Mouse (Mus musculus) testis, adult 2 months (tissue): Measurements from ENCODE around the gene Olfr1316. TPM values are rescaled to one million over a fixed set of nuclear protein-coding genes. Genes with fewer than 3 reads are reported as not detected.

Experiments used
- H3K27ac ChIP-seq: fragments of 200-500 bp; 2 replicates; pipeline ENCODE4 v1.5.1; 2012; ENCODE audit warnings: low read depth, low read length; ENCODE audit not compliant: control insufficient read depth, insufficient read depth
- H3K27me3 ChIP-seq: fragments of 200-500 bp; 2 replicates; pipeline ENCODE4 v1.6.1; 2012; ENCODE audit warnings: mild to moderate bottlenecking, low read length, moderate library complexity; ENCODE audit not compliant: control insufficient read depth, insufficient read depth
- H3K36me3 ChIP-seq: fragments of 200-500 bp; 2 replicates; pipeline ENCODE4 v1.6.1; 2012; ENCODE audit warnings: mild to moderate bottlenecking, low read length; ENCODE audit not compliant: control insufficient read depth, insufficient read depth
- H3K4me1 ChIP-seq: fragments of 200-500 bp; 2 replicates; pipeline ENCODE4 v1.6.1; 2012; ENCODE audit warnings: low read length; ENCODE audit not compliant: control insufficient read depth, insufficient read depth
- H3K4me3 ChIP-seq: fragments of 200-500 bp; 2 replicates; pipeline ENCODE4 v1.5.1; 2012; ENCODE audit warnings: low read depth, mild to moderate bottlenecking, low read length, moderate library complexity, mixed read lengths; ENCODE audit not compliant: control insufficient read depth
- CTCF ChIP-seq: fragments of 200-500 bp; IDR thresholded peaks from 2 replicates; pipeline ENCODE4 v1.5.1; 2012; ENCODE audit warnings: low read depth, mild to moderate bottlenecking, inconsistent platforms, low read length, moderate library complexity; ENCODE audit not compliant: control insufficient read depth, insufficient read depth, insufficient replicate concordance
- POLR2A ChIP-seq: fragments of 200-500 bp; IDR thresholded peaks from 2 replicates; pipeline ENCODE4 v1.6.1; 2012; ENCODE audit warnings: low read depth, mild to moderate bottlenecking, inconsistent platforms, low read length, moderate library complexity; ENCODE audit not compliant: control insufficient read depth
- polyA plus RNA-seq: library from polyadenylated mRNA; depleted of rRNA; stranded (reverse); fragments of >200 nt; gene quantifications from 2 replicates; pipeline ENCODE4 v1.2.3, GENCODE M21; 2012; rRNA removed

Olfr1316 gene
- polyA plus RNA-seq: not detected in 2 replicates

- Histone ChIP-seq H3K4me1 (no peaks in the 10 kb centered on the region), H3K36me3 (no peaks in the 10 kb centered on the region), H3K4me3 (no peak within 1 kb of the TSS), H3K27me3 (no peaks in the 10 kb centered on the region), H3K27ac (no peak within 1 kb of the TSS)
- TF ChIP-seq CTCF (no peak), POLR2A (no peak)
Observed at GRCm38 (mm10) chr2:112134877-112135276, at the start of gene Olfr1316. Olfr1316 (minus strand) TSS chr2:112134977.

GRCm38 (mm10) chr2:112153898-112154297 is 19.1 kb upstream of the Olfr1316 start, which contains the start of gene Olfr1318:
Olfr1318 (plus strand) TSS chr2:112154198.
- no peaks in the 10 kb centered on the region for H3K27me3 ChIP-seq
- no peak for TF ChIP-seq CTCF
- no peaks in the 10 kb centered on the region for H3K4me1 ChIP-seq
- no peak within 1 kb of the TSS for H3K27ac ChIP-seq
- no peak within 1 kb of the TSS for H3K4me3 ChIP-seq
- no peaks in the 10 kb centered on the region for H3K36me3 ChIP-seq

- TF ChIP-seq CTCF (no peak), POLR2A (no peak)
Observed at GRCm38 (mm10) chr2:112140029-112140428, 5.3 kb upstream of the Olfr1316 start, which contains the start of gene Olfr1317. Olfr1317 (plus strand) TSS chr2:112140329.

GRCm38 (mm10) chr2:112115340-112115739 is 19.4 kb downstream of the Olfr1316 start, which contains the start of gene Olfr1315-ps1:
Olfr1315-ps1 (minus strand) TSS chr2:112115440.
- Histone ChIP-seq H3K27me3 (no peaks in the 10 kb centered on the region), H3K36me3 (no peaks in the 10 kb centered on the region), H3K27ac (no peak within 1 kb of the TSS), H3K4me1 (no peaks in the 10 kb centered on the region), H3K4me3 (no peak within 1 kb of the TSS)
- TF ChIP-seq POLR2A: no peak
- no peak for TF ChIP-seq CTCF

More at GRCm38 (mm10) chr2:112140029-112140428, 5.3 kb upstream of the Olfr1316 start, which contains the start of gene Olfr1317:
- H3K4me3 ChIP-seq: no peak within 1 kb of the TSS
- no peaks in the 10 kb centered on the region for H3K36me3 ChIP-seq
- no peaks in the 10 kb centered on the region for H3K27me3 ChIP-seq
- H3K27ac ChIP-seq: no peak within 1 kb of the TSS
- no peaks in the 10 kb centered on the region for H3K4me1 ChIP-seq

GRCm38 (mm10) chr2:112096681-112097080 is 38.1 kb downstream of the Olfr1316 start, which contains the start of gene Olfr1314:
Olfr1314 (minus strand) TSS chr2:112096781.
- Histone ChIP-seq H3K36me3 (no peaks in the 10 kb centered on the region), H3K27ac (no peak within 1 kb of the TSS), H3K4me3 (no peak within 1 kb of the TSS), H3K4me1 (no peaks in the 10 kb centered on the region), H3K27me3 (no peaks in the 10 kb centered on the region)
- TF ChIP-seq POLR2A (no peak), CTCF (no peak)

GRCm38 (mm10) chr2:112077743-112078142 is 57.0 kb downstream of the Olfr1316 start, which contains the start of gene Olfr1313:
Olfr1313 (minus strand) TSS chr2:112077843.
- Histone ChIP-seq H3K4me1 (no peaks in the 10 kb centered on the region), H3K36me3 (no peaks in the 10 kb centered on the region), H3K27ac (no peak within 1 kb of the TSS), H3K4me3 (no peak within 1 kb of the TSS), H3K27me3 (no peaks in the 10 kb centered on the region)
- TF ChIP-seq POLR2A (no peak), CTCF (no peak)

Other genes starting within 250 kb of the Olfr1316 start
- gene Olfr1306, start 218.7 kb downstream of the Olfr1316 start, polyA plus RNA-seq: not detected in 2 replicates
- gene Olfr1307, start 185.5 kb downstream of the Olfr1316 start, polyA plus RNA-seq: not detected in 2 replicates
- gene Olfr1308, start 170.0 kb downstream of the Olfr1316 start, polyA plus RNA-seq: not detected in 2 replicates
- not detected in 2 replicates for gene Olfr1309, start 144.7 kb downstream of the Olfr1316 start, polyA plus RNA-seq
- not detected in 2 replicates for gene Olfr1310, start 122.3 kb downstream of the Olfr1316 start, polyA plus RNA-seq
- gene Olfr1311, start 110.6 kb downstream of the Olfr1316 start, polyA plus RNA-seq: not detected in 2 replicates
- gene Olfr1312, start 84.7 kb downstream of the Olfr1316 start, polyA plus RNA-seq: not detected in 2 replicates
- gene Olfr1313, start 57.1 kb downstream of the Olfr1316 start, polyA plus RNA-seq: not detected in 2 replicates
- gene Olfr1314, start 38.2 kb downstream of the Olfr1316 start, polyA plus RNA-seq: not detected in 2 replicates
- gene Olfr1315-ps1, start 19.5 kb downstream of the Olfr1316 start, polyA plus RNA-seq: not detected in 2 replicates
- gene Olfr1317, start 5.4 kb upstream of the Olfr1316 start, polyA plus RNA-seq: not detected in 2 replicates
- gene Olfr1318, start 19.2 kb upstream of the Olfr1316 start, polyA plus RNA-seq: not detected in 2 replicates
- gene Lpcat4, start 104.5 kb upstream of the Olfr1316 start, polyA plus RNA-seq: 74.6 and 88.6 TPM in 2 replicates
- gene Nutm1, start 124.3 kb upstream of the Olfr1316 start, polyA plus RNA-seq: 22.6 and 23.7 TPM in 2 replicates
- 108 and 121 TPM in 2 replicates for gene Nop10, start 126.9 kb upstream of the Olfr1316 start, polyA plus RNA-seq
- gene Slc12a6, start 130.8 kb upstream of the Olfr1316 start, polyA plus RNA-seq: 28.8 and 34.1 TPM in 2 replicates
- not detected in 2 replicates for gene Gm21985, start 131.3 kb upstream of the Olfr1316 start, polyA plus RNA-seq
- gene Emc4, start 233.1 kb upstream of the Olfr1316 start, polyA plus RNA-seq: 105 and 118 TPM in 2 replicates
- gene Katnbl1, start 244.2 kb upstream of the Olfr1316 start, polyA plus RNA-seq: 0.78 and 1.1 TPM in 2 replicates